Mouse (Mus musculus): ENCODE results near the gene Ints1. TPM values are rescaled to one million over a fixed set of nuclear protein-coding genes. Genes with fewer than 3 reads are reported as not detected.

Gene Ints1
- polyA plus RNA-seq, 1 experiment from 2014 or later = 35.9 TPM

DNA sequence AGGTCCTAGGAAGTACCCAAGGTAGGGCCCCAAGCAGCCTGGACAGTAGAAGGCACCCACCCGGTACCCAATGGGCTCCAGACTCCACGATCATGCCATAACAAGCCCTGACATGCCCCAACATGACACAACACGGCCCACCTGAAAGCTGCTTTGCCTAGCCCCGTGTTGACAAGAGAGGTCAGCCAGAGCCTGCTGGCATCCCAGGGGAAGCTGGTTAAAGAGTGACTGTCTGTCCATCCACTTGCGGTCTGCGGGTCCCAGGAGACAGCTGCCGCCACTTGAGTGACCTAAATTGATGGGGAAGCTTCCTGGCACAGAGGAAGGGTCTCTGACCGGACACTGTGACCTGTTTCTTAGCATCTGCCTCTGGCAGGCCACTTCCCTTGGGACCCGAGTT is 52.4 kb downstream of the Ints1 start:
- Histone ChIP-seq H3K4me1 (ENCODE audit: control insufficient read depth, insufficient read depth, low read length) (peaks cover 11% of the 10 kb centered on the region; the same call in 1 of the 2 replicates), H3K27ac (ENCODE audit: low read depth, low read length) (no peak overlapping the region), H3K4me2 (ENCODE audit: low read depth) (no peak overlapping the region), H3K36me3 (ENCODE audit: control insufficient read depth, insufficient read depth, low read length) (no peaks in the 10 kb centered on the region), H3K9ac (ENCODE audit: low read length) (no peak overlapping the region), H3K9me3 (ENCODE audit: control insufficient read depth, low read length) (no peaks in the 10 kb centered on the region), H3K27me3 (ENCODE audit: control insufficient read depth, insufficient read depth, low read length) (no peaks in the 10 kb centered on the region), H3K4me3 (ENCODE audit: low read depth, low read length) (no peak overlapping the region)
- WGBS = 57% methylated on average over 9 of the region's 9 CpGs
- DNase-seq (ENCODE audit: low spot score) (no peak), ATAC-seq (ENCODE audit: insufficient read depth, low FRiP score, low TSS enrichment) (no peak)

DNA sequence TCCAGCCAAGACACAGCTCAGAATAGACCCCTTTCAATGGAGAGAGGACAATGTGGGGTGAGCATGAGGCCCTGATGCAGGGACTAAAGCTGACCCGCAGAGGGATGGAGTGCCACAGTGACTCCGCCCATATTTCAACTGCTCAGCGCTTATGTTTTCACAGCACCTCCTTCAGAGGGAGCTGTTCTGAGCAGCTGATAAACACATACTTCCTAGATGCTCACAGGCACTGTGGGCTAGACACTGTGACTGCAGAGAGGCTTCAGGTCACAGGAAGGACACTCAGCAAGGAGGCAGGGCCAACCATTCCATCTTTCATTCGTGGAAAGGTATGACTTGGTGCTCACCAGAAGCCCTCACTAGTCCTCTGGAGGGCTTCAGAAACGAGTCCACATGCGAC is 52.8 kb downstream of the Ints1 start:
- no peaks in the 10 kb centered on the region for H3K9me3 ChIP-seq (ENCODE audit: control insufficient read depth, low read length)
- no peak overlapping the region for H3K4me2 ChIP-seq (ENCODE audit: low read depth)
- 66% methylated on average over 6 of the region's 6 CpGs for WGBS
- no peak overlapping the region for H3K4me3 ChIP-seq (ENCODE audit: low read depth, low read length)
- H3K4me1 ChIP-seq (ENCODE audit: control insufficient read depth, insufficient read depth, low read length) = peaks cover 11% of the 10 kb centered on the region; the same call in 1 of the 2 replicates
- no peak for DNase-seq (ENCODE audit: low spot score)
- no peaks in the 10 kb centered on the region for H3K36me3 ChIP-seq (ENCODE audit: control insufficient read depth, insufficient read depth, low read length)
- H3K27me3 ChIP-seq (ENCODE audit: control insufficient read depth, insufficient read depth, low read length) = no peaks in the 10 kb centered on the region
- no peak overlapping the region for H3K27ac ChIP-seq (ENCODE audit: low read depth, low read length)
- no peak overlapping the region for H3K9ac ChIP-seq (ENCODE audit: low read length)
- ATAC-seq (ENCODE audit: insufficient read depth, low FRiP score, low TSS enrichment) = no peak

DNA sequence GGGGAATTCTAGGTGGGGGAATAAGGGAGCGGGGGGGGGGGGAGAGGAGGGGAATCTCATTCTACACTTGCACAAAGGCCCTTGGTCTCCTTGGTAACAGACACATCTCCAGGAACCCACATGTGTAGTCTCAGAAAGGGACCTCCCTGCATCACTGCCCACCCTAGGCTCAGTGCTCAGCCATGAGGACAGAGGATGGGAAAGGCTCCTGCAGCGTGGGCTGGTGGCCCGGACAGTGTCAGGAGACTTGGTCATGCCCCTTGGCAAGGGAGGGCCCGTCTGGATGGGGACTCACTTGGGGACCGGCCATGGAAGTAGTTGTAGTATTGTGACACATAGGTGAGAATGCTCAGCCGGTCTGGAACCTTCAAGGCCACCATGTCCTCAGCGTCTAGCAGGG is 56.5 kb downstream of the Ints1 start:
- H3K4me3 ChIP-seq (ENCODE audit: low read depth, low read length) = no peak overlapping the region
- H3K27ac ChIP-seq (ENCODE audit: low read depth, low read length) = no peak overlapping the region
- H3K27me3 ChIP-seq (ENCODE audit: control insufficient read depth, insufficient read depth, low read length) = no peaks in the 10 kb centered on the region
- 0 out of 2 replicates have a peak, but pooled peaks cover 3% of the 10 kb centered on the region for H3K4me1 ChIP-seq (ENCODE audit: control insufficient read depth, insufficient read depth, low read length)
- H3K9ac ChIP-seq (ENCODE audit: low read length) = no peak overlapping the region
- no peak for DNase-seq (ENCODE audit: low spot score)
- no peak for ATAC-seq (ENCODE audit: insufficient read depth, low FRiP score, low TSS enrichment)
- WGBS = 64% methylated on average over 7 of the region's 7 CpGs
- H3K36me3 ChIP-seq (ENCODE audit: control insufficient read depth, insufficient read depth, low read length) = no peaks in the 10 kb centered on the region; the same call in 1 of the 2 replicates
- no peak overlapping the region for H3K4me2 ChIP-seq (ENCODE audit: low read depth)
- H3K9me3 ChIP-seq (ENCODE audit: control insufficient read depth, low read length) = no peaks in the 10 kb centered on the region

DNA sequence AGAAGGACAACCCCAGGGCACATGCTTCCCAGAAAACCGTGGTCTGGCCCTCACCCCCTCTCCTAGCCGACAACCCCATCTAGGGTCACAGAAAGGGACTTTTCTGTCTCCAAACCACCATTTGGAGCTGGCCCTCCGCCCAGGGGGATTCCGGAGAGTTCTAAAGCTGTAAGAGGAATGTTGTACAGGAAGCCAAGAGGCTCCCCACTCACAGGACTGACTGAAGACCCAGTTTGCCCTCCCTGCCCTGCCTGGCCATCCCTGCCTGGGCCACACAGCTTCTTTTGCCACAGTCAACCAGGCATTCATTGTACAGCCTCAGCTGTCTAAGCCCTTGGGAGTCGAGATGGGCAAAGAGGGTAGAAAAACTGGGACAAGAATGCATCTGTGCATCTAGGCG is 56.9 kb downstream of the Ints1 start:
- DNase-seq (ENCODE audit: low spot score) (no peak), ATAC-seq (ENCODE audit: insufficient read depth, low FRiP score, low TSS enrichment) (no peak)
- 76% methylated on average over 6 of the region's 6 CpGs for WGBS
- H3K4me3 ChIP-seq (ENCODE audit: low read depth, low read length) = no peak overlapping the region
- H3K27ac ChIP-seq (ENCODE audit: low read depth, low read length) = no peak overlapping the region
- no peak overlapping the region for H3K9ac ChIP-seq (ENCODE audit: low read length)
- 0 out of 2 replicates have a peak, but pooled peaks cover 3% of the 10 kb centered on the region for H3K4me1 ChIP-seq (ENCODE audit: control insufficient read depth, insufficient read depth, low read length)
- H3K27me3 ChIP-seq (ENCODE audit: control insufficient read depth, insufficient read depth, low read length) = no peaks in the 10 kb centered on the region
- H3K4me2 ChIP-seq (ENCODE audit: low read depth) = no peak overlapping the region
- H3K36me3 ChIP-seq (ENCODE audit: control insufficient read depth, insufficient read depth, low read length) = no peaks in the 10 kb centered on the region; the same call in 1 of the 2 replicates
- no peaks in the 10 kb centered on the region for H3K9me3 ChIP-seq (ENCODE audit: control insufficient read depth, low read length)

DNA sequence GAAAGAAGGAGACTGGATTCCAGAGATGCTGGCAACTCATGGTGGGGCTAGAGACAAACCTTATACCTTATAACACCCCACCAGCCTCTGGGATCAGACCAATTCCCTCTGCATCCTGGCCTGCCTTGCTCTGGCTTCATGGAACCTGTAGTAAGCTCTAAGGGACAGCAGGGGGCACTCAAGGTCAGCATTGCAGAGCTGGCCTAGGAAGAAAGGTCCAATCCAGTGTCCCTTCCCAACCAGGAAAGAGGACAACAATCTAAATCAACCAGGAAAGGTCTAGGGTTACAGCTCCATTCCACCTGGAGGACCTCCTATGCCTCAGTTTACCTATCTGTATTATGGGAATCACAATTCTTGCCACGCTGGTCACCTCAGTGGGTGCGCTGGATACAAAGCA is 57.8 kb downstream of the Ints1 start:
- Histone ChIP-seq H3K4me3 (ENCODE audit: low read depth, low read length) (no peak overlapping the region), H3K27ac (ENCODE audit: low read depth, low read length) (no peak overlapping the region), H3K9ac (ENCODE audit: low read length) (no peak overlapping the region), H3K4me2 (ENCODE audit: low read depth) (no peak overlapping the region), H3K36me3 (ENCODE audit: control insufficient read depth, insufficient read depth, low read length) (no peaks in the 10 kb centered on the region; the same call in 1 of the 2 replicates), H3K9me3 (ENCODE audit: control insufficient read depth, low read length) (no peaks in the 10 kb centered on the region), H3K27me3 (ENCODE audit: control insufficient read depth, insufficient read depth, low read length) (no peaks in the 10 kb centered on the region), H3K4me1 (ENCODE audit: control insufficient read depth, insufficient read depth, low read length) (no peaks in the 10 kb centered on the region)
- ATAC-seq (ENCODE audit: insufficient read depth, low FRiP score, low TSS enrichment) = no peak
- peak; percentile 62 for DNase-seq (ENCODE audit: low spot score)
- WGBS = 93% methylated on average over 2 of the region's 2 CpGs

DNA sequence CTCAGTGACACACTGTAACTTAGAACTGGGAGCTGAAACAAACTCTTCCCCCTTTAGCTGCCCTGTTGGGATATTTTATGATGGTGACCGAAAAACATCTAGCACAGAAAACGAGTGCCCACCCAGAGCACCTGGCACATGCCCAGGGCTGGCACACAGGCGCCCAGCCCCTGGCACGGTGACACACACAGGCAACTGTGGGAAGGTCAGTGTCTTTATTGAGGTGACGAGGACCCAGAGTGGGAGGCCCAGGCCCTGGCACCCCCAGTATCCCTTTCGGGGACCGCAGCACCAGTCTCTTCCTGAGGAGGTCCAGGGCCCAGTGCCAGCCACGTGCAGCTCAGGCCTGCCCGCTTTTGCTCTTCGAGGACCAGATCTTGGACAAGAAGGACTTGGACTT is 69.0 kb downstream of the Ints1 start:
- 96% methylated on average over 10 of the region's 10 CpGs for WGBS
- Histone ChIP-seq H3K9ac (ENCODE audit: low read length) (no peak overlapping the region), H3K27ac (ENCODE audit: low read depth, low read length) (no peak overlapping the region), H3K27me3 (ENCODE audit: control insufficient read depth, insufficient read depth, low read length) (no peaks in the 10 kb centered on the region), H3K9me3 (ENCODE audit: control insufficient read depth, low read length) (no peaks in the 10 kb centered on the region), H3K4me1 (ENCODE audit: control insufficient read depth, insufficient read depth, low read length) (no peaks in the 10 kb centered on the region), H3K4me3 (ENCODE audit: low read depth, low read length) (no peak overlapping the region), H3K4me2 (ENCODE audit: low read depth) (no peak overlapping the region), H3K36me3 (ENCODE audit: control insufficient read depth, insufficient read depth, low read length) (no peaks in the 10 kb centered on the region)
- ATAC-seq (ENCODE audit: insufficient read depth, low FRiP score, low TSS enrichment) (no peak), DNase-seq (ENCODE audit: low spot score) (no peak)

GRCm38 (mm10) chr5:139702905-139703304 is 72.6 kb downstream of the Ints1 start:
- Histone ChIP-seq H3K9ac (ENCODE audit: low read length) (no peak overlapping the region), H3K36me3 (ENCODE audit: control insufficient read depth, insufficient read depth, low read length) (no peaks in the 10 kb centered on the region), H3K4me3 (ENCODE audit: low read depth, low read length) (no peak overlapping the region), H3K27ac (ENCODE audit: low read depth, low read length) (no peak overlapping the region), H3K9me3 (ENCODE audit: control insufficient read depth, low read length) (no peaks in the 10 kb centered on the region), H3K27me3 (ENCODE audit: control insufficient read depth, insufficient read depth, low read length) (no peaks in the 10 kb centered on the region), H3K4me2 (ENCODE audit: low read depth) (no peak overlapping the region), H3K4me1 (ENCODE audit: control insufficient read depth, insufficient read depth, low read length) (no peaks in the 10 kb centered on the region)
- no peak for DNase-seq (ENCODE audit: low spot score)
- WGBS = 69% methylated on average over 2 of the region's 2 CpGs
- no peak for ATAC-seq (ENCODE audit: insufficient read depth, low FRiP score, low TSS enrichment)

GRCm38 (mm10) chr5:139702236-139702635 is 73.2 kb downstream of the Ints1 start:
- WGBS = 77% methylated on average over 9 of the region's 10 CpGs
- ATAC-seq (ENCODE audit: insufficient read depth, low FRiP score, low TSS enrichment) = no peak

More at GRCm38 (mm10) chr5:139702236-139702635, 73.2 kb downstream of the Ints1 start:
- Histone ChIP-seq H3K27me3 (ENCODE audit: control insufficient read depth, insufficient read depth, low read length) (no peaks in the 10 kb centered on the region), H3K27ac (ENCODE audit: low read depth, low read length) (no peak overlapping the region), H3K36me3 (ENCODE audit: control insufficient read depth, insufficient read depth, low read length) (no peaks in the 10 kb centered on the region), H3K9me3 (ENCODE audit: control insufficient read depth, low read length) (no peaks in the 10 kb centered on the region), H3K9ac (ENCODE audit: low read length) (no peak overlapping the region), H3K4me2 (ENCODE audit: low read depth) (no peak overlapping the region), H3K4me3 (ENCODE audit: low read depth, low read length) (no peak overlapping the region), H3K4me1 (ENCODE audit: control insufficient read depth, insufficient read depth, low read length) (no peaks in the 10 kb centered on the region)
- DNase-seq (ENCODE audit: low spot score) = no peak

Data from neural tube, embryonic 11.5 days (tissue).